Mouse (Mus musculus): Measurements from ENCODE around the gene Zdhhc8. TPM values are rescaled to one million over a fixed set of nuclear protein-coding genes. Genes with fewer than 3 reads are reported as not detected.

The Zdhhc8 gene
- polyA plus RNA-seq, 1 experiment, result 11.7 TPM

- TF ChIP-seq POLR2A (IDR thresholded peaks at IDR 0.05; ENCODE audit: borderline replicate concordance, control insufficient read depth, low read depth, low read length), result no peak
- TF ChIP-seq CTCF (IDR thresholded peaks at IDR 0.05; ENCODE audit: control insufficient read depth, insufficient read depth, low read length), result peak; percentile 97
- Histone ChIP-seq H3K4me1 (ENCODE audit: control insufficient read depth, insufficient read depth, low read length) (peaks cover 2% of the 10 kb centered on the region; the same call in 1 of the 2 replicates), H3K4me3 (replicated peaks; ENCODE audit: control insufficient read depth, low read depth, low read length) (no peak overlapping the region), H3K27ac (ENCODE audit: control insufficient read depth, insufficient read depth, low read depth, low read length, poor library complexity) (no peak overlapping the region)
- 6% methylated on average over 7 of the region's 7 CpGs for WGBS
Measured at GRCm38 (mm10) chr16:18172266-18172855, 62.6 kb downstream of the Zdhhc8 start.

Other genes with a start within 250 kb of the Zdhhc8 start
- gene Dgcr6, start 182.3 kb downstream of the Zdhhc8 start, polyA plus RNA-seq (2011; ENCODE audit: insufficient read depth, insufficient read length, low replicate concordance, missing spikeins), result 39.7 and 71.5 TPM in 2 replicates
- gene Prodh, start 144.9 kb downstream of the Zdhhc8 start, polyA plus RNA-seq (2011; ENCODE audit: insufficient read depth, insufficient read length, low replicate concordance, missing spikeins), result 7.8 and 20.6 TPM in 2 replicates
- gene Rtn4r, start 107.5 kb downstream of the Zdhhc8 start, polyA plus RNA-seq (2011; ENCODE audit: insufficient read depth, insufficient read length, low replicate concordance, missing spikeins), result 0.77 and 1.2 TPM in 2 replicates
- not detected in 2 replicates for gene Ccdc188, start 17.3 kb downstream of the Zdhhc8 start, polyA plus RNA-seq (2011; ENCODE audit: insufficient read depth, insufficient read length, low replicate concordance, missing spikeins)
- gene Trmt2a, start 13.5 kb upstream of the Zdhhc8 start, polyA plus RNA-seq (2011; ENCODE audit: insufficient read depth, insufficient read length, low replicate concordance, missing spikeins), result 62.6 and 104 TPM in 2 replicates
- 90.1 and 125 TPM in 2 replicates for gene Ranbp1, start 13.6 kb upstream of the Zdhhc8 start, polyA plus RNA-seq (2011; ENCODE audit: insufficient read depth, insufficient read length, low replicate concordance, missing spikeins)
- gene Gm49776, start 23.2 kb upstream of the Zdhhc8 start, polyA plus RNA-seq (2011; ENCODE audit: insufficient read depth, insufficient read length, low replicate concordance, missing spikeins), result not detected in 2 replicates
- gene Dgcr8, start 54.1 kb upstream of the Zdhhc8 start, polyA plus RNA-seq (2011; ENCODE audit: insufficient read depth, insufficient read length, low replicate concordance, missing spikeins), result 37.4 and 48.8 TPM in 2 replicates
- gene Tango2, start 113.0 kb upstream of the Zdhhc8 start, polyA plus RNA-seq (2011; ENCODE audit: insufficient read depth, insufficient read length, low replicate concordance, missing spikeins), result 49.3 and 54.7 TPM in 2 replicates
- gene Arvcf, start 113.0 kb upstream of the Zdhhc8 start, polyA plus RNA-seq (2011; ENCODE audit: insufficient read depth, insufficient read length, low replicate concordance, missing spikeins), result 4.7 and 13.7 TPM in 2 replicates
- 66.6 and 86.0 TPM in 2 replicates for gene Txnrd2, start 191.2 kb upstream of the Zdhhc8 start, polyA plus RNA-seq (2011; ENCODE audit: insufficient read depth, insufficient read length, low replicate concordance, missing spikeins)
- 40.6 and 53.8 TPM in 2 replicates for gene Comt, start 191.7 kb upstream of the Zdhhc8 start, polyA plus RNA-seq (2011; ENCODE audit: insufficient read depth, insufficient read length, low replicate concordance, missing spikeins)